Mouse (Mus musculus): Measurements from ENCODE around the gene Eml5. TPM values are rescaled to one million over a fixed set of nuclear protein-coding genes. Genes with fewer than 3 reads are reported as not detected.

Gene Eml5
- polyA plus RNA-seq, 1 experiment = 84.6 TPM

DNA sequence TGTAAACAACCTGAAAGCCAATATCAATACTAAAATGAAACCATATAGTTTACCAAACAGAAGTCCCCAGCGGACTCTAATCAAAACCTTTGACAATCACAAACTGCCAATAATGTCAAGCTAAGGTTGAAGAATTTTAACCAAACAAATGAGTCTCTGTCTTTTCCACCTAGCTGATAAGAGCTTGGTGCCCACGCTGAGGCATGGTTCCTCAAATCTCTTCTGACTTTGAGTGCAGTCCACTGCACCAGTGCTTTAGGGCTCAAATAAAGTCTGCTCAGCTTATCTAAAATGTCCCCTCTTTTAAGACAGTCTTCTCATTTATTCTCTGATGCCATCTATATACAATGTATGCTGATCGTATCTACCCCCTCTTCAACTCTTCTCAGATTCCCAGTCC, 61.1 kb downstream of the Eml5 start:
- H3K4me3 ChIP-seq (ENCODE audit: insufficient read depth, low read length) = no peak overlapping the region
- TF ChIP-seq POLR2A (IDR thresholded peaks at IDR 0.05; ENCODE audit: extremely low read depth, insufficient read depth, low read length) = no peak
- TF ChIP-seq CTCF (IDR thresholded peaks at IDR 0.05; ENCODE audit: extremely low read depth, insufficient read depth, low read length) = no peak
- H3K27ac ChIP-seq (ENCODE audit: insufficient read depth, low read length) = no peak overlapping the region
- H3K4me1 ChIP-seq (ENCODE audit: control insufficient read depth, insufficient read depth, low read length) = no peaks in the 10 kb centered on the region

DNA sequence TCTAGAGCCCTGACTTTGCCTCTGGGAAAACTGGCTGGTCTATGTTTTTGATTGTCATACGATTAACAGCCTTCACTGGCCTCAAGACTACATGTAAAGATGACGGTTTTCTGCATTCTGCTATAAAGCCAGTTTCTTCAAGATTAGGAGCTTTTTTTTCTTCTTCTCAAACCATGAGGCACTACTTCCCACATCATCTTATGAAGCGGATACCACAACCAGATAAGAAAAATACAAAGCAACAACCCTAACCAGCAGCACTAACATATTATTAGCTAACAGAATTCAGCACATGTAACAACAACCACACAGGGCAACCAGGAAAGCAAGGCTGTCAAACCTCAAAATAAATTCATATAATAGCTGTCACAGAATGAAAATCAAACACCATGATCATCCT, 63.3 kb downstream of the Eml5 start:
- Histone ChIP-seq H3K27ac (ENCODE audit: insufficient read depth, low read length) (no peak overlapping the region), H3K4me3 (ENCODE audit: insufficient read depth, low read length) (no peak overlapping the region), H3K4me1 (ENCODE audit: control insufficient read depth, insufficient read depth, low read length) (no peaks in the 10 kb centered on the region)
- TF ChIP-seq CTCF (IDR thresholded peaks at IDR 0.05; ENCODE audit: extremely low read depth, insufficient read depth, low read length) = no peak
- TF ChIP-seq POLR2A (IDR thresholded peaks at IDR 0.05; ENCODE audit: extremely low read depth, insufficient read depth, low read length) = no peak

DNA sequence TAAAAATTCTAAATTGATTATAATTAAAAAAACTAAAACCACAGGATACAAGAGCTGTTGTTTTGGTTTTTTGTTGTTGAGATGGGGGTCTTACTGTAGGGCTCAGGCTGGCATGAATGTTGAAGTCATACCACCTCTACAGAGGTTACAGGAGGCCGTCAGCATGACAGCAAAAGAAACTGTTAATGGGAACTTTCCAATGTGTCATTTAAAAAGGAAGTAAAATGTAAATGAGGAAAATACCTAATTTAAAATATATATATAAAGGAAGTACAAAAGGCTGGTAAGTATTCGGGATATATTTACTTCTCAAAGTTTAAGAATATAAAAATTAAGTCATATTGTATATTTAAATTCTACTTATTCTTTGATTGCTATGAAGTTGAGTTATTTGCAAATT, 65.8 kb downstream of the Eml5 start:
- TF ChIP-seq CTCF (IDR thresholded peaks at IDR 0.05; ENCODE audit: extremely low read depth, insufficient read depth, low read length) = no peak
- TF ChIP-seq POLR2A (IDR thresholded peaks at IDR 0.05; ENCODE audit: extremely low read depth, insufficient read depth, low read length) = no peak

DNA sequence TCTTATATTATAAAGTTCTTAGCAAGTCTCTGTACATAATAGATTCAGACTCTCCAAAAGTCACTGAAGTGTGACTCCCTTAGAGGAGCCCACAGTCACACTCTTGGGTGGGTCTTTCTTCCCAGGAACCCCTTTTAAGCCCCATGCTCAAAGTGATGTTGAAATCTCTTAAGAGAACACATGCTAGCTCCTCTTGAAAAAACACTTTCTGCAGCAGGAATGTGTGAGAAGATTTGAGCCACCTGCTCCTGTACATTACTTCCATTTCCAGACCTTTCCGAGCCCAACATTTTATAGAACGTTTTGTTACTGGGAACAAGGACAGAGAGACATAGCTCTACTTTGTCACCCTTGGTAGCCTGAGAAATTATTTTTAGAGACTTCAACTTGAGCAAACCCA, 66.4 kb downstream of the Eml5 start:
- Histone ChIP-seq H3K4me1 (ENCODE audit: control insufficient read depth, insufficient read depth, low read length) (no peaks in the 10 kb centered on the region), H3K4me3 (ENCODE audit: insufficient read depth, low read length) (no peak overlapping the region), H3K27ac (ENCODE audit: insufficient read depth, low read length) (no peak overlapping the region)
- no peak for TF ChIP-seq POLR2A (IDR thresholded peaks at IDR 0.05; ENCODE audit: extremely low read depth, insufficient read depth, low read length)
- no peak for TF ChIP-seq CTCF (IDR thresholded peaks at IDR 0.05; ENCODE audit: extremely low read depth, insufficient read depth, low read length)

More for the DNA sequence above, 65.8 kb downstream of the Eml5 start:
- Histone ChIP-seq H3K4me1 (ENCODE audit: control insufficient read depth, insufficient read depth, low read length) (no peaks in the 10 kb centered on the region), H3K27ac (ENCODE audit: insufficient read depth, low read length) (no peak overlapping the region), H3K4me3 (ENCODE audit: insufficient read depth, low read length) (no peak overlapping the region)

DNA sequence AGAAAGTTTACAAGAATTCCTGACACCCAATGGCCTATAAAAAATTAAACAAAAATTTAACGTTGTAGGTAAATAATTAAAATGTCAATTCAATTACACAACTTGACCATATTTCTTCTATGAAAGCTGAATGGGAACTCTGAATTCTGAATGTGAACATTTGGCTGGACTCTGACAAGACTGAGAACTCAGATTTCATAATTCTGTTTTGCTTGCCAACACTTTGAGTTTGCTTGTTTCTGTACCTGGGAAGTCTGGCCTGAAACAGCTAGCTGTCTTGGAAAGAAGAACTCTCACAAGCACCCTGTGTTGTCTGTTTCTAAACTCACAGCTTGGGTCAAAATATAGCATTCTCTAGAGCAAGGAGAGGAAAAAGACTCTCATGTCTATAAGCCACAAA, 67.4 kb downstream of the Eml5 start:
- Histone ChIP-seq H3K27ac (ENCODE audit: insufficient read depth, low read length) (no peak overlapping the region), H3K4me3 (ENCODE audit: insufficient read depth, low read length) (no peak overlapping the region), H3K4me1 (ENCODE audit: control insufficient read depth, insufficient read depth, low read length) (no peaks in the 10 kb centered on the region)
- TF ChIP-seq POLR2A (IDR thresholded peaks at IDR 0.05; ENCODE audit: extremely low read depth, insufficient read depth, low read length) (no peak), CTCF (IDR thresholded peaks at IDR 0.05; ENCODE audit: extremely low read depth, insufficient read depth, low read length) (no peak)

DNA sequence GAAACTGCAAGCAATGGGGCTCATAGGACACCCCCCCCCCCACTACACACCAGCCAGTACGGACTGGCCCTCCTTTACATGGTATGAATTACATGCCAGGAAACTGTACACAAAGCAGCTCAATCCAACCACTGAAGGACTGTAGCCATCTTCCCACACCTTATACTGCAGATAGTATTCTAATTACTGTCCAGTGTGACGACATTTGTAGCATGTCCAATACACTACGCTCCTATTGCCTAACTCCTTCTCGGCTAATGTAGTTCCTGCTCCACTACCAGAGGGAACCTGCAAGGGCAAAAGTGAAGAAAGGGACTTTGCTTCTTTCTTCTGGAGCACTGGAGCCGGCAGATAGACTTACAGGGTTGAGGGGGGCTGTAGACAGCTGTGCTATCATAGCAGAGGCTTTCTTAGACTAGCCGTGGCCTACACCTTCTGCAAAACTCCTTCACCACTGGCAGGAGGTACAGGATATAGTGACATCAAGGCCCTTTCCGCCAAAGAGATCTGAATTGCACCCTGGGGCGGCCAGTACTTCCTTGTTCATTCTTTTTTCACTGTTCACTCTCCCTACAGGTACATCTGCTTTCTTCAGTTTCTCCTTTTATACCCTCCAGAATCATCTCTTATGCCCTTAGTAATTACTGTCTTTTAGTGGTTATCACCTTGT, 68.2 kb downstream of the Eml5 start:
- TF ChIP-seq POLR2A (IDR thresholded peaks at IDR 0.05; ENCODE audit: extremely low read depth, insufficient read depth, low read length) (no peak), CTCF (IDR thresholded peaks at IDR 0.05; ENCODE audit: extremely low read depth, insufficient read depth, low read length) (no peak)
- H3K4me1 ChIP-seq (ENCODE audit: control insufficient read depth, insufficient read depth, low read length) = no peaks in the 10 kb centered on the region
- H3K4me3 ChIP-seq (ENCODE audit: insufficient read depth, low read length) = no peak overlapping the region
- H3K27ac ChIP-seq (ENCODE audit: insufficient read depth, low read length) = no peak overlapping the region

DNA sequence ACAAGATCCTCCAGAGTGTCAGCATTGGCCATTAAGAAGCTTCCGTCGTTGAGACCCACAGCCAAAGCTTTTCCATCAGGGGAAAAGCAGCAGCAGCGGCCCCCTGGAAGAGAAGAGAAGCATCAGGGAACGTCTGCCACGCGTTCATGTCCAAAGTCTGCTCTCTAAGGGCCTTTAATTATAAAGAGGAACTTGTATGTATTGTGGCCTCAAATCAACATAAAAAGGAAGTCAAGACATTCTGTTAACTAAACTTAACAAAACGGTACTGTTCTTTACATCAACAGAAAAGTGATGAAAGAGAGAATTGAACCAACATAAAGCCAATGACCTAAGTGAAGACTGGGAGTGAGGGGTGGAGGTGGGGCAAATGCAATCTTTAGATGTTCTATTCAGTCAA, 70.2 kb downstream of the Eml5 start:
- H3K4me3 ChIP-seq (ENCODE audit: insufficient read depth, low read length) = no peak overlapping the region
- H3K4me1 ChIP-seq (ENCODE audit: control insufficient read depth, insufficient read depth, low read length) = no peaks in the 10 kb centered on the region
- no peak overlapping the region for H3K27ac ChIP-seq (ENCODE audit: insufficient read depth, low read length)
- TF ChIP-seq CTCF (IDR thresholded peaks at IDR 0.05; ENCODE audit: extremely low read depth, insufficient read depth, low read length) (no peak), POLR2A (IDR thresholded peaks at IDR 0.05; ENCODE audit: extremely low read depth, insufficient read depth, low read length) (no peak)

DNA sequence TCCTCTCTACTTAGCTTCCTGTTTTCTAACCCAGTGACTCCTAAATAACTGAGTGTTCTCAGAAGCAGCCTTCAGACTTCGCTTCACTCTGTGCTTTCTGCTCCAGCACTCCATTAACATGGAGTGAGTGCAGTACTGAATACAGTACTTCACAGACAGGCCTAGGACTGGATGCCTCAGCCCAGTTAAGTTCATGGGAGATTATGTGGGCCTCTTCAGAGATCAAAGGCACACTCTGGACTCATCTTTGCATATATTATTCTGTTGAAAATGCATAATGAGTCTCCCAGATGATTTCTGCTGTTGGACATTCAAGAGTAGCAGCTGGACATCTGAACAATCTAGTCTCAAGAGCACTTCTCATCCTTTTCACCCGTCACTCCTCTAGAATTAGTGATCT, 80.5 kb downstream of the Eml5 start:
- H3K4me1 ChIP-seq (ENCODE audit: control insufficient read depth, insufficient read depth, low read length) = no peaks in the 10 kb centered on the region; the same call in 1 of the 2 replicates

DNA sequence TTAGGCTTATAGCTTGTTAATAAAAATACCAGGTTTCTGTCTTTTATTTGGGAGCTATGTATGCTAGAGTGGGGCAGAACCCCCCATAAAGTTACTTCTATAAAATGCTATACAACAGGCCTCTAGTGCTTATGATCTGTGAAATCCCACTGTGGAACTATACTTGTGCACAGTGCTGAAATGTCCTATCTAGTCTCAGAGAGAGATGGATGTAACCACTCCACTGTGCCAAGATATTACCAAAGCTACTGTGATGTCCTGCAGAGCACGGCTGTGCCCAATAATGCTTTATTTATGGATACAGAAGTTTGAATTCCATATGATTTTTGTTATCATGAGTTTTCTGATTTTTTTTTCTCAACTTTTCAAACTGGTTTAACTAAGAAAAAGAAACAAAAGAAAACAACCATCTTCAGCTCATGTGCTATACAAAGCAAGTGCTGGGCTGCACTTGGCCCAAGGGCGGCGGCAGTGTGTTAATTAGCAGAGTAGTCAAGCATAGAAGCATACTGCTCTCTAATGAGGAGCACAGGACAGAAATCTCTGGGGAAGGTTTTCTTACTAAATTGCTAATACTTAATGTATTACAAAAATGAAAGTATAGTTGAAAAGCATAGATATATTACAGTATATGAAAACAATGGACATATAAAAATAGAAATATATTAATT, 97.1 kb downstream of the Eml5 start:
- TF ChIP-seq POLR2A (IDR thresholded peaks at IDR 0.05; ENCODE audit: extremely low read depth, insufficient read depth, low read length) = no peak
- Histone ChIP-seq H3K4me3 (ENCODE audit: insufficient read depth, low read length) (no peak overlapping the region), H3K4me1 (ENCODE audit: control insufficient read depth, insufficient read depth, low read length) (peaks cover 3% of the 10 kb centered on the region; the same call in 1 of the 2 replicates), H3K27ac (ENCODE audit: insufficient read depth, low read length) (no peak overlapping the region)

More for the DNA sequence above, 80.5 kb downstream of the Eml5 start:
- Histone ChIP-seq H3K4me3 (ENCODE audit: insufficient read depth, low read length) (no peak overlapping the region), H3K27ac (ENCODE audit: insufficient read depth, low read length) (no peak overlapping the region)
- TF ChIP-seq POLR2A (IDR thresholded peaks at IDR 0.05; ENCODE audit: extremely low read depth, insufficient read depth, low read length) (no peak), CTCF (IDR thresholded peaks at IDR 0.05; ENCODE audit: extremely low read depth, insufficient read depth, low read length) (no peak)

DNA sequence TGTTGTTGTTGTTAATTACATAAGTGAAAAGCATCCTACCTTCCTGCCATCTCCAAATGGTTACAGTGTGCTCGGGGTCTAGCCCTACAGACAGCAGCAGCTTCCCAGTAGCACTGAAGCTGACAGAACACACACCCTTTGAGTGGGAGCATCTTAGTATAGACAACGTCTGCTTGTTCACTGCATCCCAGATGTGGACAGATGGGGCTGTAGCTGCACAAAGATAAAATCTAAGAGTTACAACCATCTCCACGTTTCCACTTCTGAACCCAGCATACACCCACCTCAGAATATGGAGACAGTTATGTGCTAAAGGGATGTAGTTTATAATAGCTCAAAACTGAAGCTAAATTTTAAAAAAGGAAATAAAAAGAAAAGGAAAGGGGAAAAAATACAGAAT, 99.0 kb downstream of the Eml5 start:
- TF ChIP-seq POLR2A (IDR thresholded peaks at IDR 0.05; ENCODE audit: extremely low read depth, insufficient read depth, low read length) (no peak), CTCF (IDR thresholded peaks at IDR 0.05; ENCODE audit: extremely low read depth, insufficient read depth, low read length) (no peak)
- Histone ChIP-seq H3K4me1 (ENCODE audit: control insufficient read depth, insufficient read depth, low read length) (peaks cover 3% of the 10 kb centered on the region; the same call in 1 of the 2 replicates), H3K27ac (ENCODE audit: insufficient read depth, low read length) (no peak overlapping the region), H3K4me3 (ENCODE audit: insufficient read depth, low read length) (no peak overlapping the region)
